Mouse (Mus musculus) testis, adult 10 weeks (tissue): ENCODE data around the gene Cst9. TPM values are rescaled to one million over a fixed set of nuclear protein-coding genes. Genes with fewer than 3 reads are reported as not detected.

Experiments
- polyA plus RNA-seq: library from polyadenylated mRNA; stranded (reverse); fragments of 350-450 nt; fragmentation: Illumina TruSeq; extraction: RNeasy Lipid Tissue Mini Kit (QIAGEN cat#74804); gene quantifications from one replicate; pipeline ENCODE4 v1.2.3, GENCODE M21; 2014; ENCODE audit warnings: low read depth, low replicate concordance

The Cst9 gene
- 758 TPM for polyA plus RNA-seq

GRCm38 (mm10) chr2:148834912-148835311 is at the start of gene Cst9:
Gene Cst9 (plus strand): TSS chr2:148835147.

GRCm38 (mm10) chr2:148789142-148789541 is 45.8 kb upstream of the Cst9 start, which contains the start of gene Cst12:
Gene Cst12 (plus strand): TSS chr2:148789361.

DNA sequence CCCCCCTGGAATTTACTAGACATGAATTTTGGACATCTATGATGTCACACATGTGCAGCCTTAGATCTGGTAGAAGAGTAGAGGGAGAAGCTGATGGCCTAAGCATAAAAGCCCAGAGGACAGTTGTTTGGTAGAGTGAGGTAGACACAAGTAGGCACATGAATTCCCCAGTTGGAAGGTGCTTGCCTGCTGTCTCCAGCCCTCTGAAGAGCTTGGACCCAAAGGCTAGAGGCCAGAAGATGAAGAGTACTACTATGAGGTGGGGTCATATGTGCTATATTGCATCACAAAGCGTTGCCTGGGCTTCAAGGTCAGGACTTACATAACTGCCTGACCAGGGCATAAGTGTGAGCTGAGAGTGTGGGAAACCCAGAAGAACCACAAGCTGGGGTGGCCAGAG is 36.5 kb upstream of the Cst9 start, which contains the start of gene Cst8:
Cst8 (plus strand) TSS at position 301 of the 400 bp plus-strand sequence.

DNA sequence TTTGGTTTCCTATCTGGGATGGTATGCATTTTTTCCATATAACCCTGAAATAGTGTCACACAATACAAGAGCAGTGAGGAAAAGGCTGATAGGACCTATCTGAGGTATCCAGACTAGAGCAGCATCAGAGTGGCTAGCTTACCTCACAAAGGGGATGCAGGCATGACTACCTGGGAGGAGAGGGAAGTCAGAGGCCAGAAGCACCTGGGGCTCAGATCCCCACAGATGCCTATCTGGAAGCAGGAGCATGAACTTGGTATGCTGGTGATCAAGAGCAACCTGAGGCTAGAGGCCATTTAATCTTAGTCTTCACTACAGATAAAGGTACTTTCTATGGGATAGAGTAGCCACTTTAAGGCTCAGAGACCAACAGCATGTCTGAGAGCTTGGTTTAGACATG is 15.0 kb upstream of the Cst9 start, which contains the start of gene Cst13:
Cst13 (plus strand) TSS at position 173 of the 400 bp plus-strand sequence.

DNA sequence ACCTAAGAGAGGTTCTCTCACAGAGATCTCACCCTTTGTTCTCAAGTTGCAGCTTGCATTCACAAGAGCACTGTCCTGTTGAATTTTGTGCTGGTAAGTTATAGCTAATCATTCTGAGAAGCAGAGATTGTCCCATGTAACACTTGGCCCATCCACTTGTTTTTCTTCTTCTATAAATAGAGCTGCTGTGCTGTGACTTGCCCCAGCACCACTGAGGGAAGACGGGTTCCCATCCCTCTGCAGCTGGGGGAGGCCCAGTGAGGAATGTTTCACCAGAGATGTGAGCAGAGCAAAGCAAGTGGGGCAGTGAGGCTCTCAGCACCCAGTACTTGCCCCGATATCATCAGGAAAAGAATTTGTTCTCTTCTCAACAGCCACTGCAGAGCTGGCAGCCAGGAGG is 30.0 kb downstream of the Cst9 start, which contains the start of gene 9230104L09Rik:
9230104L09Rik (minus strand) TSS at position 73 of the 400 bp plus-strand sequence.

GRCm38 (mm10) chr2:148875335-148875811 is 40.4 kb downstream of the Cst9 start, which contains the start of gene Cst3:
Gene Cst3 (minus strand): TSS chr2:148875692.

Other genes starting within 250 kb of the Cst9 start
- 44.3 TPM for gene Nxt1, start 162.5 kb upstream of the Cst9 start, polyA plus RNA-seq
- 24.6 TPM for gene Gzf1, start 154.1 kb upstream of the Cst9 start, polyA plus RNA-seq
- 3.0 TPM for gene Napb, start 102.7 kb upstream of the Cst9 start, polyA plus RNA-seq
- 160 TPM for gene Cstl1, start 84.8 kb upstream of the Cst9 start, polyA plus RNA-seq
- gene Cst11, start 63.6 kb upstream of the Cst9 start, polyA plus RNA-seq = 0.56 TPM
- 61.1 TPM for gene 8030411F24Rik, start 53.1 kb upstream of the Cst9 start, polyA plus RNA-seq
- gene Cst12, start 45.8 kb upstream of the Cst9 start, polyA plus RNA-seq = 377 TPM
- 1,021 TPM for gene Cst8, start 36.4 kb upstream of the Cst9 start, polyA plus RNA-seq
- 338 TPM for gene Cst13, start 15.1 kb upstream of the Cst9 start, polyA plus RNA-seq
- gene 9230104L09Rik, start 29.9 kb downstream of the Cst9 start, polyA plus RNA-seq = 84.1 TPM
- 22.5 TPM for gene Cst3, start 40.5 kb downstream of the Cst9 start, polyA plus RNA-seq
- gene Gm1330, start 168.1 kb downstream of the Cst9 start, polyA plus RNA-seq = not detected
- gene Gm10750, start 182.1 kb downstream of the Cst9 start, polyA plus RNA-seq = 0.91 TPM